Mouse (Mus musculus) stomach, embryonic 16.5 days (tissue): ENCODE measurements around the gene Tmem213. TPM values are rescaled to one million over a fixed set of nuclear protein-coding genes. Genes with fewer than 3 reads are reported as not detected.

ENCODE experiments used
- ATAC-seq: fragments of 200-750 bp; cut with Nextera tagmentation; 2 replicates; pipeline ENCODE4 v1.8.0; 2017; ENCODE audit warnings: moderate number of reproducible peaks, moderate TSS enrichment; ENCODE audit not compliant: insufficient read depth, low FRiP score
- H3K27ac ChIP-seq: fragments of 300-500 bp; sonication (generic); 2 replicates; pipeline ENCODE4 v1.5.1; 2014; ENCODE audit warnings: low read length
- H3K27me3 ChIP-seq: fragments of 300-500 bp; sonication (generic); 2 replicates; pipeline ENCODE4 v1.6.1; 2014; ENCODE audit warnings: low read length, control low read depth, mixed read lengths; ENCODE audit not compliant: control insufficient read depth, insufficient read depth
- H3K36me3 ChIP-seq: fragments of 300-500 bp; sonication (generic); 2 replicates; pipeline ENCODE4 v1.6.1; 2014; ENCODE audit warnings: low read length; ENCODE audit not compliant: control insufficient read depth, insufficient read depth
- H3K4me1 ChIP-seq: fragments of 300-500 bp; sonication (generic); 2 replicates; pipeline ENCODE4 v1.6.1; 2014; ENCODE audit warnings: low read length, control low read depth, mixed read lengths; ENCODE audit not compliant: control insufficient read depth, insufficient read depth
- H3K4me2 ChIP-seq: fragments of 300-500 bp; sonication (generic); 2 replicates; pipeline ENCODE4 v1.6.1; 2014; ENCODE audit warnings: low read depth, low read length, mixed read lengths
- H3K4me3 ChIP-seq: fragments of 300-500 bp; sonication (generic); replicated peaks from 2 replicates; pipeline ENCODE4 v1.5.1; 2014; ENCODE audit warnings: mild to moderate bottlenecking, low read length
- H3K9ac ChIP-seq: fragments of 300-500 bp; sonication (generic); 2 replicates; pipeline ENCODE4 v1.6.1; 2014; ENCODE audit warnings: low read length
- H3K9me3 ChIP-seq: fragments of 300-500 bp; sonication (generic); replicated peaks from 2 replicates; pipeline ENCODE4 v1.6.1; 2016; ENCODE audit warnings: low read length, control low read depth; ENCODE audit not compliant: control insufficient read depth
- WGBS: fragments of 180-500 bp; shearing (Covaris S2); extraction: QIAGEN DNeasy Blood & Tissue Kit; methylation state at CpG from one replicate; pipeline ENCODE4 v1.1.7; 2014; 5-methylcytosine and 5-hydroxymethylcytosine counted together
- polyA plus RNA-seq: library from polyadenylated mRNA; unstranded; fragments of >200 nt; fragmentation: Nextera tagmentation; extraction: Ambion mirVana; gene quantifications from 2 replicates; pipeline ENCODE4 v1.2.1, GENCODE M21; 2015

Gene Tmem213
- 2.6 and 2.9 TPM in 2 replicates for polyA plus RNA-seq

GRCm38 (mm10) chr6:38109160-38109795 lies at the start of gene Tmem213:
Tmem213 (plus strand) TSS chr6:38109255.
- 23% methylated on average over 9 of the region's 9 CpGs for WGBS
- Histone ChIP-seq H3K9me3 (no peaks in the 10 kb centered on the region), H3K36me3 (no peaks in the 10 kb centered on the region), H3K27ac (no peak within 1 kb of the TSS), H3K4me3 (no peak within 1 kb of the TSS), H3K4me1 (no peaks in the 10 kb centered on the region; the same call in 1 of the 2 replicates), H3K4me2 (peak within 1 kb of the TSS; percentile 19), H3K9ac (no peak within 1 kb of the TSS), H3K27me3 (no peaks in the 10 kb centered on the region)
- ATAC-seq, result no peak

GRCm38 (mm10) chr6:38064621-38065020 lies 44.4 kb upstream of the Tmem213 start:
- H3K9me3 ChIP-seq, result 0 out of 2 replicates have a peak, but pooled peaks cover 4% of the 10 kb centered on the region
- no peaks in the 10 kb centered on the region for H3K4me1 ChIP-seq
- H3K27ac ChIP-seq, result no peak overlapping the region
- no peaks in the 10 kb centered on the region for H3K36me3 ChIP-seq
- no peaks in the 10 kb centered on the region for H3K27me3 ChIP-seq
- no peak overlapping the region for H3K4me2 ChIP-seq
- no peak for ATAC-seq
- no peak overlapping the region for H3K4me3 ChIP-seq
- no peak overlapping the region for H3K9ac ChIP-seq
- WGBS, result 82% methylated on average over 2 of the region's 2 CpGs

- WGBS, result 79% methylated on average over 3 of the region's 3 CpGs
- H3K4me3 ChIP-seq, result no peak overlapping the region
- ATAC-seq, result no peak
Measured at GRCm38 (mm10) chr6:38065122-38065500, 43.9 kb upstream of the Tmem213 start.

GRCm38 (mm10) chr6:38065501-38066122 lies 43.4 kb upstream of the Tmem213 start:
- Histone ChIP-seq H3K9me3 (0 out of 2 replicates have a peak, but pooled peaks cover 4% of the 10 kb centered on the region), H3K27me3 (no peaks in the 10 kb centered on the region), H3K36me3 (no peaks in the 10 kb centered on the region), H3K4me2 (no peak overlapping the region), H3K9ac (no peak overlapping the region), H3K4me3 (no peak overlapping the region), H3K27ac (no peak overlapping the region), H3K4me1 (no peaks in the 10 kb centered on the region)
- 0 out of 2 replicates have a peak, but pooled peaks have one; percentile 13 for ATAC-seq
- 67% methylated on average over 11 of the region's 11 CpGs for WGBS

More at GRCm38 (mm10) chr6:38065122-38065500, 43.9 kb upstream of the Tmem213 start:
- H3K27ac ChIP-seq, result no peak overlapping the region
- H3K9ac ChIP-seq, result no peak overlapping the region
- H3K4me2 ChIP-seq, result no peak overlapping the region
- no peaks in the 10 kb centered on the region for H3K4me1 ChIP-seq
- H3K27me3 ChIP-seq, result no peaks in the 10 kb centered on the region
- no peaks in the 10 kb centered on the region for H3K36me3 ChIP-seq
- H3K9me3 ChIP-seq, result 0 out of 2 replicates have a peak, but pooled peaks cover 4% of the 10 kb centered on the region

GRCm38 (mm10) chr6:38066215-38066614 lies 42.8 kb upstream of the Tmem213 start:
- ATAC-seq, result peak; percentile 29; the same call in 1 of the 2 replicates
- H3K4me2 ChIP-seq, result no peak overlapping the region

GRCm38 (mm10) chr6:38071256-38071655 lies 37.8 kb upstream of the Tmem213 start:
- H3K27ac ChIP-seq, result no peak overlapping the region
- H3K4me1 ChIP-seq, result no peaks in the 10 kb centered on the region
- H3K9ac ChIP-seq, result no peak overlapping the region
- no peak overlapping the region for H3K4me3 ChIP-seq
- H3K9me3 ChIP-seq, result no peaks in the 10 kb centered on the region
- ATAC-seq, result no peak
- no peaks in the 10 kb centered on the region for H3K27me3 ChIP-seq
- WGBS, result 82% methylated on average over 4 of the region's 4 CpGs
- H3K36me3 ChIP-seq, result no peaks in the 10 kb centered on the region
- H3K4me2 ChIP-seq, result no peak overlapping the region

More at GRCm38 (mm10) chr6:38066215-38066614, 42.8 kb upstream of the Tmem213 start:
- Histone ChIP-seq H3K4me3 (no peak overlapping the region), H3K27ac (no peak overlapping the region), H3K9ac (no peak overlapping the region), H3K9me3 (0 out of 2 replicates have a peak, but pooled peaks cover 4% of the 10 kb centered on the region), H3K4me1 (no peaks in the 10 kb centered on the region), H3K36me3 (no peaks in the 10 kb centered on the region), H3K27me3 (no peaks in the 10 kb centered on the region)
- 5% methylated on average over 5 of the region's 5 CpGs for WGBS

GRCm38 (mm10) chr6:38072137-38072796 lies 36.8 kb upstream of the Tmem213 start:
- 62% methylated on average over 5 of the region's 5 CpGs for WGBS
- Histone ChIP-seq H3K4me1 (no peaks in the 10 kb centered on the region), H3K4me3 (no peak overlapping the region), H3K27ac (no peak overlapping the region), H3K4me2 (no peak overlapping the region), H3K36me3 (no peaks in the 10 kb centered on the region), H3K9me3 (no peaks in the 10 kb centered on the region), H3K27me3 (no peaks in the 10 kb centered on the region), H3K9ac (no peak overlapping the region)
- no peak for ATAC-seq

- H3K4me3 ChIP-seq, result no peak overlapping the region
- ATAC-seq, result no peak
- H3K4me2 ChIP-seq, result no peak overlapping the region
- WGBS, result 91% methylated on average over 3 of the region's 3 CpGs
- H3K4me1 ChIP-seq, result no peaks in the 10 kb centered on the region
- no peaks in the 10 kb centered on the region for H3K36me3 ChIP-seq
- no peaks in the 10 kb centered on the region for H3K27me3 ChIP-seq
- no peak overlapping the region for H3K9ac ChIP-seq
- H3K9me3 ChIP-seq, result no peaks in the 10 kb centered on the region
- no peak overlapping the region for H3K27ac ChIP-seq
Measured at GRCm38 (mm10) chr6:38073592-38073991, 35.5 kb upstream of the Tmem213 start.

GRCm38 (mm10) chr6:38080364-38080763 lies 28.7 kb upstream of the Tmem213 start:
- Histone ChIP-seq H3K27ac (no peak overlapping the region), H3K4me1 (0 out of 2 replicates have a peak, but pooled peaks cover 5% of the 10 kb centered on the region), H3K36me3 (no peaks in the 10 kb centered on the region), H3K4me2 (no peak overlapping the region), H3K27me3 (no peaks in the 10 kb centered on the region), H3K9ac (no peak overlapping the region), H3K9me3 (no peaks in the 10 kb centered on the region), H3K4me3 (no peak overlapping the region)
- no peak for ATAC-seq
- 70% methylated on average over 4 of the region's 4 CpGs for WGBS
